Mouse (Mus musculus): ENCODE results near the gene Mrgpre. TPM values are rescaled to one million over a fixed set of nuclear protein-coding genes. Genes with fewer than 3 reads are reported as not detected.

Mrgpre gene
- 0.86 and 1.4 TPM in 2 replicates for polyA plus RNA-seq (2015; fragmentation: Nextera tagmentation; extraction: Ambion mirVana)

GRCm38 (mm10) chr7:143783996-143784829, at the start of gene Mrgpre:
Gene Mrgpre (minus strand): TSS chr7:143784500.
- peak within 1 kb of the TSS; percentile 66 for H3K27ac ChIP-seq
- no peaks in the 10 kb centered on the region for H3K27me3 ChIP-seq
- 1% methylated on average over 21 of the region's 21 CpGs for WGBS
- no peaks in the 10 kb centered on the region for H3K9me3 ChIP-seq
- H3K36me3 ChIP-seq = no peaks in the 10 kb centered on the region
- H3K9ac ChIP-seq = peak within 1 kb of the TSS; percentile 70
- peak within 1 kb of the TSS; percentile 48 for H3K4me3 ChIP-seq
- H3K4me2 ChIP-seq = peak within 1 kb of the TSS; percentile 76
- peaks cover 24% of the 10 kb centered on the region for H3K4me1 ChIP-seq
- ATAC-seq (ENCODE audit: insufficient number of reproducible peaks, insufficient read depth, low FRiP score, low TSS enrichment, low read depth) = peak; percentile 77

GRCm38 (mm10) chr7:143833581-143834190, 49.4 kb upstream of the Mrgpre start:
- H3K4me1 ChIP-seq = peaks cover 38% of the 10 kb centered on the region
- H3K36me3 ChIP-seq = peaks cover 20% of the 10 kb centered on the region
- H3K4me2 ChIP-seq = no peak overlapping the region
- no peak overlapping the region for H3K4me3 ChIP-seq
- H3K9ac ChIP-seq = no peak overlapping the region
- no peaks in the 10 kb centered on the region for H3K27me3 ChIP-seq
- no peak for ATAC-seq (ENCODE audit: insufficient number of reproducible peaks, insufficient read depth, low FRiP score, low TSS enrichment, low read depth)
- 82% methylated on average over 6 of the region's 6 CpGs for WGBS
- H3K27ac ChIP-seq = no peak overlapping the region
- no peaks in the 10 kb centered on the region for H3K9me3 ChIP-seq

- H3K9me3 ChIP-seq = no peaks in the 10 kb centered on the region
- 93% methylated on average over 2 of the region's 2 CpGs for WGBS
- no peak for ATAC-seq (ENCODE audit: insufficient number of reproducible peaks, insufficient read depth, low FRiP score, low TSS enrichment, low read depth)
- H3K27ac ChIP-seq = no peak overlapping the region
- no peak overlapping the region for H3K4me2 ChIP-seq
- no peak overlapping the region for H3K4me3 ChIP-seq
- no peaks in the 10 kb centered on the region for H3K27me3 ChIP-seq
- no peak overlapping the region for H3K9ac ChIP-seq
- H3K36me3 ChIP-seq = peaks cover 9% of the 10 kb centered on the region
- H3K4me1 ChIP-seq = peaks cover 38% of the 10 kb centered on the region
These were observed 48.3 kb upstream of the Mrgpre start for GRCm38 (mm10) chr7:143832611-143833010.

DNA sequence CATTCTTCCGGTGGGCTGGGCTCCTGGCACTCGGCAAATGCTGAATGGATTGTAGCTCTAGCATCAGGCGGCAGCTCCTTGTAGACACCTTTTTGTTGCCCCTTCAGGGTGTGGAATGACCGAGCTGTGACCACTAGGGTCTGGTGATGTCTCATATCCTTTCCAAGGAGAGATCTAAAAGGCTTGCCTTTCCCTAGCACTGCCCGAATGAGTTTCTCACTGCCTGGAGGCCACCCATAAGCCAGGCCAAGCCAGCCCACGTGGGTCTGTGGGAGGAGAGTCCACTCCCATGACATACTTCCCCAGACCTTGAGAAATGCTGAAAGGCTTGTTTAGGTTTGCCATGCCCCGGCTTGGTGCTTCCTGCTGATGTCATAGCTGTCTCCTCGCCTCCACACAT, 47.9 kb upstream of the Mrgpre start:
- no peak for ATAC-seq (ENCODE audit: insufficient number of reproducible peaks, insufficient read depth, low FRiP score, low TSS enrichment, low read depth)
- 86% methylated on average over 8 of the region's 8 CpGs for WGBS

DNA sequence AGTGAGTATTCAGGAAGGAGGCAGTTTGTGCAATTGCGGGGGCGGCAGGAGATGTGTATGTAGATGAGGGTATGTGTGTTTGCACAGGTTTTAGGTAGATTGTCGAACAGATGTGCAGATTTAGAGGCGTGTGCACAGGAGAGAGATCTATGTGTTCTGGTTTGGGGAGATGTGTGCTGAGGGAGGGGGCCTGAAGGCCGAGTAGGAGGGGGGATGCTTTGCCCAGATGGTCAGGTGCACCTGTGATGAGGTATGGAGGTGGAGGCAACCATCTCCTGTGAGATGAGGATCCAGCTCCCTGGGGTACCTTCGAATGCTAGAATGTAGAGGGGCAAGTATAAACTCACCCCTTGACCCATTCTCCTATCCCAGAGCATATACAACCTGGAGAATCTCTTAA, 46.1 kb upstream of the Mrgpre start:
- ATAC-seq (ENCODE audit: insufficient number of reproducible peaks, insufficient read depth, low FRiP score, low TSS enrichment, low read depth) = no peak
- Histone ChIP-seq H3K9me3 (no peaks in the 10 kb centered on the region), H3K36me3 (no peaks in the 10 kb centered on the region), H3K4me1 (peaks cover 34% of the 10 kb centered on the region), H3K4me2 (peak overlapping the region; percentile 91), H3K9ac (peak overlapping the region; percentile 78), H3K27ac (peak overlapping the region; percentile 60; the same call in 1 of the 2 replicates), H3K4me3 (peak overlapping the region; percentile 62), H3K27me3 (no peaks in the 10 kb centered on the region)
- 9% methylated on average over 6 of the region's 6 CpGs for WGBS

More for the DNA sequence above, 47.9 kb upstream of the Mrgpre start:
- no peak overlapping the region for H3K27ac ChIP-seq
- no peaks in the 10 kb centered on the region for H3K9me3 ChIP-seq
- H3K9ac ChIP-seq = no peak overlapping the region
- no peak overlapping the region for H3K4me2 ChIP-seq
- H3K4me3 ChIP-seq = no peak overlapping the region
- H3K27me3 ChIP-seq = no peaks in the 10 kb centered on the region
- H3K4me1 ChIP-seq = peaks cover 38% of the 10 kb centered on the region
- peaks cover 5% of the 10 kb centered on the region for H3K36me3 ChIP-seq

DNA sequence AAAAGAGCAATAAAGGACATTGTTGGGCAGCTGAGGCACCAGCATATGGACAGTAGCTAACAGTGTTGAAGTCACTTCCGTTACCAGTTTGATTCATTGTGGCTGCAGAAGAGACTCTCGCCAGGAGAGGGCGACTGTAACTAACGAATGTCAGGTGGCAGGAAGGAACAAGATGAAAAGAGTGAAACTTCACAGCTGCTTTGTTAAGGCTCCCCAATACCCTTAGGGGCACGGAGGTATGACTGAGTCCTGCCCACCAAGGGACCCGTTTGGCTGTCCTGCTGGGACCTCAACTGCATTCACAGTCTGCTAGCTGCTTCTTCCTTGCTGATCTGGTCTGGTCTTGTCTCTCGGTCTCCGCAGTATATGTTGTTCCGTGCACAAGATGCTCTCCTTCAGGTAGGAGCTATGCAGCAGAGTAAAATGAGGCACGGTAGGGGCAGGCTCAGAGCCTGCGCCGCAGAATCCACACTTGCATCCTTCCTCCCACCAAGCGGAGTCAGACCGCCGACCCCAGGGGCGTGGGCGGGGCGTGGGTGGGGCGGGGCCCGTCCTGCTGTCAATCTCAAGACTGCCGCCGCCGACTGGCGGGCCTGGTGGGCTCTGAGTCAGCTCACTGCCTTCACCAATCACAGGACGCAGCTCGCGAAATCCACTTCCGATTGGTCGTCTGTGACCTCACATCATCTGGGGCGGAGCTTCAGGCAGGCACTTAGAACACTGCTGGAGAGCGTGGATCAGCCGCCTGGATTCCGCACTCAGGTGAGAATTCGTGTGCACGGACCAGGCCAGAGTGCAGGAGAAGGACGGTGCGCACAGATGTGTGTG, 45.4 kb upstream of the Mrgpre start:
- H3K4me3 ChIP-seq = peak overlapping the region; percentile 62
- H3K27ac ChIP-seq = peak overlapping the region; percentile 90
- peak overlapping the region; percentile 91 for H3K4me2 ChIP-seq
- ATAC-seq (ENCODE audit: insufficient number of reproducible peaks, insufficient read depth, low FRiP score, low TSS enrichment, low read depth) = peak; percentile 98
- under 1% methylated on average over 37 of the region's 37 CpGs for WGBS
- no peaks in the 10 kb centered on the region for H3K27me3 ChIP-seq
- H3K4me1 ChIP-seq = peaks cover 29% of the 10 kb centered on the region
- H3K36me3 ChIP-seq = no peaks in the 10 kb centered on the region
- peak overlapping the region; percentile 78 for H3K9ac ChIP-seq
- H3K9me3 ChIP-seq = no peaks in the 10 kb centered on the region

DNA sequence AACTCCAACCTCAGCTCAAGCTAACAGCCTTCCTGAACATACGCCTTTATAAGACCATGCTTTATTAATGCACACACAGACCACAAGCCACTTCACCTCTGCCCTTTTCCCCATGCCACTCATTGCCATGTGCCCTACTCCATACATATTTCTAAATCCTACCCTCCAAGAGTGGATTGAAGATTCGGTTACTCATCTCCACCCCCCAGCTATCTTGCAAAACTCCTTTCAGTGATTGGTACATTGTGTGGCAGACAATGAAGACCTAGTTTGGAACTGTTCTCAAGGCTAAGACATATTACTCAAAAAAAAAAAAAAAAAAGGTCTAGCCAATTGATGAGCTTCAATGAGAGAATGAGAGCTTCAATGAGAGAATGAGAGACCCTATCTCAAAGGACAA, 42.7 kb upstream of the Mrgpre start:
- H3K4me1 ChIP-seq = peaks cover 23% of the 10 kb centered on the region

GRCm38 (mm10) chr7:143823266-143823605, 38.9 kb upstream of the Mrgpre start:
- peaks cover 11% of the 10 kb centered on the region for H3K4me1 ChIP-seq
- H3K27me3 ChIP-seq = no peaks in the 10 kb centered on the region
- H3K27ac ChIP-seq = peak overlapping the region; percentile 79
- H3K36me3 ChIP-seq = peaks cover 8% of the 10 kb centered on the region
- H3K4me2 ChIP-seq = peak overlapping the region; percentile 69
- H3K9ac ChIP-seq = peak overlapping the region; percentile 67
- WGBS = 69% methylated on average over 4 of the region's 4 CpGs
- H3K4me3 ChIP-seq = peak overlapping the region; percentile 72
- no peak for ATAC-seq (ENCODE audit: insufficient number of reproducible peaks, insufficient read depth, low FRiP score, low TSS enrichment, low read depth)
- H3K9me3 ChIP-seq = no peaks in the 10 kb centered on the region

More for the DNA sequence above, 42.7 kb upstream of the Mrgpre start:
- H3K27ac ChIP-seq = no peak overlapping the region
- ATAC-seq (ENCODE audit: insufficient number of reproducible peaks, insufficient read depth, low FRiP score, low TSS enrichment, low read depth) = no peak
- no peaks in the 10 kb centered on the region for H3K36me3 ChIP-seq
- H3K9me3 ChIP-seq = no peaks in the 10 kb centered on the region
- H3K27me3 ChIP-seq = no peaks in the 10 kb centered on the region
- H3K9ac ChIP-seq = no peak overlapping the region
- H3K4me3 ChIP-seq = no peak overlapping the region
- WGBS = 82% methylated on average over 2 of the region's 2 CpGs
- no peak overlapping the region for H3K4me2 ChIP-seq

DNA sequence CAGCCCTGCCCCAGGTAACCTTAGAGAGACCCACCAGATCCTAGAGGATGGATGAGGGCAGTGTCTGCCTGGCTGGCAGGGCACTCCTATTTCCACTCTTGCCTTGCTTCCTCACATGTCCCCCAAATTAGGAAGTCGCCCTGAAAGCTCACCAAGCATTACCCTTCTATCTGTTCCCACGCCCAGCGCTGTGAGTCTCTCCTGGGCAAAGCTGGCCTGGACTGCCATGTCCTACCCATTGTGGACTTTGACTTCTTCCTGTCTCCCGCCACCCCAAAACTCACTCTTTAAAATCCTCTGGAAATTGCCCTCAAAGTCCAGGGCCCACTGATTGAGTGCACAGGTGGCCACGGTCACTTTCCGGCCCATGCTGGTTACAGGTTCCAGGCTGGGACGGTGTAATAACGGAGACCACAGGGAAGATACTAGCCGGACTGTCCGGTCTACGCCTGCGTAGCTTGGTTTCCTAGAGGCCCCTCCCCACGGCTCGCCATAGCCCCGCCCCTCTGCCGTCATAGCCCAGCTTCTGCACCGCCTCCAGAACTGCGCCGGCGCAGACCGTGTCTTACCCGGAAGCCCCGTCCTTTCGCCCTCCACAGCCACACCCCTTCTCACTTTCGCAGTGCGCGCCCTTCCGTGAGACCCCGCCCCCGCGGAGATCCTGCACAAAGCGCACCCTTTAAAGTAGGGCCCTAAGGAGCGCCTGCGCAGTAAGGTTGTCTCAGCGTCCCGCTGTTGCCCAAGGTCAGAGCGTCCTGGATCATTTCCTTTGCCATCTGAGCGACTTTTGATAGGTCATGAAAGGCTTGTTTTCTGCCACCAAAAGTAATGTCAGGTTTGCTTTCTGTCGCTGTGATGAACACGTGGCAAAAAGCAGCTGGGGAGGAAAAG, 38.3 kb upstream of the Mrgpre start, which contains the start of the genes Nadsyn1 and Dhcr7:
Gene Nadsyn1 (minus strand): TSS at position 475 of the 891 bp plus-strand sequence.
Gene Dhcr7 (plus strand): TSS at position 771 of the 891 bp plus-strand sequence.
- Histone ChIP-seq H3K36me3 (peaks cover 11% of the 10 kb centered on the region), H3K27me3 (no peaks in the 10 kb centered on the region), H3K4me2 (peak within 1 kb of the TSS; percentile 69), H3K27ac (peak within 1 kb of the TSS; percentile 79), H3K9ac (peak within 1 kb of the TSS; percentile 86), H3K4me3 (peak within 1 kb of the TSS; percentile 72), H3K4me1 (peaks cover 11% of the 10 kb centered on the region), H3K9me3 (no peaks in the 10 kb centered on the region)
- ATAC-seq (ENCODE audit: insufficient number of reproducible peaks, insufficient read depth, low FRiP score, low TSS enrichment, low read depth) = peak; percentile 96
- under 1% methylated on average over 39 of the region's 40 CpGs for WGBS

DNA sequence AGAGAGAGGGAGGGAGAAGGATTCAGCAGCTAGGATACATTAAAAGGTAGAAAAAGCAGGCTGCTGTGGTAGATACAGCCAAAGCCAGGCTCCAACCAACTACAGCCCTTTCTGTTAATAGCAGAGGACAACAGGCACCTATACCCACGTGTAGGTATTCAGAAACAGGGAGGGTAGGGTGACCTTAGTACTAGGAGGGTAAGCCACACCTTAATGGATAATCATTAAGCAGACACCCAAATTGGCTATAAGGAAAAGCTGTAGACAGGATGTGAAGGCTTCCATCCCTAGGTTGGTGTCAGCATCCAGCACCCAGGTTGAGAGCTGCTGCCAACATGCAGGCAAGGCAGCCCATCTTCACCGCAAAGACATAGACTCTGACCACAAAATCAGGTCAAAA, 36.9 kb upstream of the Mrgpre start:
- H3K4me2 ChIP-seq = no peak overlapping the region
- peaks cover 11% of the 10 kb centered on the region for H3K4me1 ChIP-seq
- H3K9me3 ChIP-seq = no peaks in the 10 kb centered on the region
- no peak for ATAC-seq (ENCODE audit: insufficient number of reproducible peaks, insufficient read depth, low FRiP score, low TSS enrichment, low read depth)
- peaks cover 20% of the 10 kb centered on the region for H3K36me3 ChIP-seq
- H3K9ac ChIP-seq = no peak overlapping the region
- WGBS = 94% methylated on average over 2 of the region's 2 CpGs
- H3K27me3 ChIP-seq = no peaks in the 10 kb centered on the region
- H3K27ac ChIP-seq = no peak overlapping the region
- no peak overlapping the region for H3K4me3 ChIP-seq

Data from embryonic facial prominence, embryonic 13.5 days (tissue).